Mouse (Mus musculus): ENCODE measurements at regions not wholly inside any gene's neighbourhood (a gene's known extent, or its start where the extent isn't known, plus 50 kb on each side); places are given as distances from the start of the nearest gene placed in this dataset.

DNA sequence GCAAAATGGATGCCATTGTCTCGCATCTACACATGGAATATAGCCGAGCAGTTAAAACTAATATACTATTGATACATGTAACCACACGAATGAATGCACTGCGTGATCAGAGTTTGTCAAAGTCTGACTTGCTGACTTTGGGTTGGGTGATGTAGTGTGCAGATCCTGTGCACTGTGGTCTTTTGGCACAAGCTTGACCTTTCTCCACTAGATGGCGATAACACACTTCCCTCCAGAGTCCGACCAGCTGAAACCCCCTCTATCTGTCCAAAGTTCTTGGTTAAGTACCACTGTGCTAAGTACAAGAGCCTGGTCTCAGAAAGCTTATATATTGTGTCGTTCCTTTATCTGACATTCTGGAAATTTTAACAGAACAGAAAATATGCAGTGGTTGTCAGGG, 84.9 kb upstream of the Mctp2 start:
- TF ChIP-seq CTCF (IDR thresholded peaks at IDR 0.05; ENCODE audit: low read depth, low read length) (peak; percentile 37; the same call in 1 of the 2 replicates), POLR2A (IDR thresholded peaks at IDR 0.05; ENCODE audit: extremely low read depth, insufficient read depth, low read length) (no peak)
